Mouse (Mus musculus) limb, embryonic 10.5 days (tissue): ENCODE measurements around the gene Thsd4. TPM values are rescaled to one million over a fixed set of nuclear protein-coding genes. Genes with fewer than 3 reads are reported as not detected.
A peak's percentile ranks its signal among the peaks of the same experiment; 100 is the strongest.

Experiments
- DNase-seq: peaks from one replicate; pipeline ENCODE4 v3.0.0-alpha.2; 2017; ENCODE audit warnings: low spot score
- H3K27ac ChIP-seq: fragments of 300-500 bp; sonication (generic); 2 replicates; pipeline ENCODE4 v1.5.1; 2016; ENCODE audit warnings: mild to moderate bottlenecking
- H3K27me3 ChIP-seq: fragments of 300-500 bp; sonication (generic); 2 replicates; pipeline ENCODE4 v1.6.1; 2016; ENCODE audit warnings: low read depth, mild to moderate bottlenecking; ENCODE audit not compliant: poor library complexity, severe bottlenecking
- H3K36me3 ChIP-seq: fragments of 300-500 bp; sonication (generic); 2 replicates; pipeline ENCODE4 v1.6.1; 2016; ENCODE audit warnings: mild to moderate bottlenecking, moderate library complexity
- H3K4me1 ChIP-seq: fragments of 300-500 bp; sonication (generic); 2 replicates; pipeline ENCODE4 v1.6.1; 2016
- H3K4me3 ChIP-seq: fragments of 300-500 bp; sonication (generic); 2 replicates; pipeline ENCODE4 v1.5.1; 2016; ENCODE audit warnings: mild to moderate bottlenecking, moderate library complexity
- H3K9me3 ChIP-seq: fragments of 300-500 bp; sonication (generic); replicated peaks from 2 replicates; pipeline ENCODE4 v1.6.1; 2016; ENCODE audit warnings: mild to moderate bottlenecking
- WGBS: fragments of 180-500 bp; shearing (Covaris S2); methylation state at CpG from one replicate; pipeline ENCODE4 v1.1.7; 2016; 5-methylcytosine and 5-hydroxymethylcytosine counted together
- polyA plus RNA-seq: library from polyadenylated mRNA; unstranded; fragments of >200 nt; fragmentation: Nextera tagmentation; extraction: Ambion mirVana; gene quantifications from 2 replicates; pipeline ENCODE4 v1.2.1, GENCODE M21; 2016

The Thsd4 gene
- polyA plus RNA-seq, 1 experiment from 2014 or later = 11.8 TPM

GRCm38 (mm10) chr9:60381010-60381409 is 140.8 kb downstream of the Thsd4 start:
- DNase-seq = no peak
- Histone ChIP-seq H3K9me3 (no peaks in the 10 kb centered on the region), H3K27ac (no peak overlapping the region), H3K4me1 (peaks cover 25% of the 10 kb centered on the region), H3K36me3 (no peaks in the 10 kb centered on the region), H3K27me3 (no peaks in the 10 kb centered on the region), H3K4me3 (no peak overlapping the region)
- WGBS = 73% methylated on average over 2 of the region's 2 CpGs

GRCm38 (mm10) chr9:60380550-60380949 is 141.3 kb downstream of the Thsd4 start:
- Histone ChIP-seq H3K36me3 (no peaks in the 10 kb centered on the region), H3K4me3 (no peak overlapping the region), H3K4me1 (peaks cover 25% of the 10 kb centered on the region), H3K27ac (no peak overlapping the region), H3K27me3 (no peaks in the 10 kb centered on the region), H3K9me3 (no peaks in the 10 kb centered on the region)
- DNase-seq = no peak
- WGBS = 85% methylated on average over 4 of the region's 4 CpGs

- H3K36me3 ChIP-seq = no peaks in the 10 kb centered on the region
- peak overlapping the region; percentile 54; the same call in 1 of the 2 replicates for H3K27ac ChIP-seq
- H3K9me3 ChIP-seq = no peaks in the 10 kb centered on the region
- peaks cover 29% of the 10 kb centered on the region for H3K4me1 ChIP-seq
- H3K4me3 ChIP-seq = no peak overlapping the region
- H3K27me3 ChIP-seq = no peaks in the 10 kb centered on the region
- 34% methylated on average over 6 of the region's 6 CpGs for WGBS
- no peak for DNase-seq
These were observed 143.6 kb downstream of the Thsd4 start for GRCm38 (mm10) chr9:60378235-60378634.

- Histone ChIP-seq H3K9me3 (no peaks in the 10 kb centered on the region), H3K4me3 (no peak overlapping the region), H3K27ac (no peak overlapping the region), H3K27me3 (no peaks in the 10 kb centered on the region), H3K4me1 (peaks cover 15% of the 10 kb centered on the region), H3K36me3 (0 out of 2 replicates have a peak, but pooled peaks cover 3% of the 10 kb centered on the region)
- 81% methylated on average over 4 of the region's 4 CpGs for WGBS
- DNase-seq = no peak
These were observed 148.6 kb downstream of the Thsd4 start for GRCm38 (mm10) chr9:60373161-60373737.

- 77% methylated on average over 9 of the region's 9 CpGs for WGBS
- Histone ChIP-seq H3K36me3 (0 out of 2 replicates have a peak, but pooled peaks cover 3% of the 10 kb centered on the region), H3K9me3 (no peaks in the 10 kb centered on the region), H3K4me3 (no peak overlapping the region), H3K27me3 (no peaks in the 10 kb centered on the region), H3K4me1 (peaks cover 22% of the 10 kb centered on the region), H3K27ac (no peak overlapping the region)
- no peak for DNase-seq
These were observed 153.3 kb downstream of the Thsd4 start for GRCm38 (mm10) chr9:60368516-60368915.

- WGBS = 72% methylated on average over 10 of the region's 10 CpGs
- Histone ChIP-seq H3K27ac (no peak overlapping the region), H3K4me3 (no peak overlapping the region), H3K36me3 (0 out of 2 replicates have a peak, but pooled peaks cover 3% of the 10 kb centered on the region), H3K9me3 (no peaks in the 10 kb centered on the region), H3K27me3 (no peaks in the 10 kb centered on the region), H3K4me1 (peaks cover 25% of the 10 kb centered on the region)
- no peak for DNase-seq
These were observed 154.1 kb downstream of the Thsd4 start for GRCm38 (mm10) chr9:60367617-60368305.

DNA sequence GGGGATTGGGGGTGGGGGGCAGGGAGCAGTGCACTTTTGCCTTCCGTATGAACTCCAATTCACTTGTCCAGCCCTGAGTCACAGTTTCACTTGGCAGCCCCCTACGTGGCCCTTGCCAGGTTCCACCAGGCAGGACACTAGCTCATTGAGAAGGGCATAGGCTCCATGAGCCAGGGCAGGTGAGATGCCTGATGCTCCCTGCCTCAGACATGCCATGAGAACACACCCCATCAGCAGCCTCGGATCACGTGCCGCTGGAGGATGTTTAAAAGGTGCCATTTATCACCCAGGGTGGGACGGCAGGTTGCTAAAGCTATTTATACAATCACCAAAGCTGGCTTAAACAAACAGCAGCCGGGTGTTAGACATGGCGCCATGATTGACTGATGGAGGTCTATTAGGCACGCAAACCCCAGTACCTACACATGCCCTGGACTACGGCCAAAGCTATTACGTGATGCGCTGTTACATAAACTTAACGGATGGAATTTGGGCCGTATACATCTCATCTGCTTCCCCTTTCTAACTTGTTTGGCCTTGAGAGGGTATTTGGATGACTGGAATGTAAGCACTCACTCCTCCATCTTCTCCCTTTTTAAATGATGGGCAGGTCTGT is 157.6 kb downstream of the Thsd4 start:
- Histone ChIP-seq H3K4me1 (peaks cover 27% of the 10 kb centered on the region), H3K4me3 (no peak overlapping the region), H3K36me3 (no peaks in the 10 kb centered on the region), H3K27ac (no peak overlapping the region), H3K27me3 (no peaks in the 10 kb centered on the region), H3K9me3 (no peaks in the 10 kb centered on the region)
- 44% methylated on average over 14 of the region's 14 CpGs for WGBS
- DNase-seq = peak; percentile 23

GRCm38 (mm10) chr9:60352351-60352750 is 169.5 kb downstream of the Thsd4 start:
- no peak for DNase-seq
- Histone ChIP-seq H3K27ac (no peak overlapping the region), H3K9me3 (no peaks in the 10 kb centered on the region), H3K4me3 (no peak overlapping the region), H3K4me1 (peaks cover 35% of the 10 kb centered on the region), H3K27me3 (no peaks in the 10 kb centered on the region), H3K36me3 (no peaks in the 10 kb centered on the region)
- WGBS = 88% methylated on average over 4 of the region's 4 CpGs

GRCm38 (mm10) chr9:60351153-60351552 is 170.7 kb downstream of the Thsd4 start:
- Histone ChIP-seq H3K9me3 (no peaks in the 10 kb centered on the region), H3K4me3 (no peak overlapping the region), H3K27me3 (no peaks in the 10 kb centered on the region), H3K27ac (no peak overlapping the region), H3K4me1 (peaks cover 39% of the 10 kb centered on the region), H3K36me3 (no peaks in the 10 kb centered on the region)
- 61% methylated on average over 6 of the region's 6 CpGs for WGBS
- no peak for DNase-seq

- WGBS = 89% methylated on average over 5 of the region's 5 CpGs
- H3K9me3 ChIP-seq = no peaks in the 10 kb centered on the region
- H3K27ac ChIP-seq = no peak overlapping the region
- DNase-seq = no peak
- H3K27me3 ChIP-seq = no peaks in the 10 kb centered on the region
- H3K36me3 ChIP-seq = no peaks in the 10 kb centered on the region
- no peak overlapping the region for H3K4me3 ChIP-seq
- H3K4me1 ChIP-seq = no peaks in the 10 kb centered on the region
These were observed 185.7 kb downstream of the Thsd4 start for GRCm38 (mm10) chr9:60336147-60336546.

DNA sequence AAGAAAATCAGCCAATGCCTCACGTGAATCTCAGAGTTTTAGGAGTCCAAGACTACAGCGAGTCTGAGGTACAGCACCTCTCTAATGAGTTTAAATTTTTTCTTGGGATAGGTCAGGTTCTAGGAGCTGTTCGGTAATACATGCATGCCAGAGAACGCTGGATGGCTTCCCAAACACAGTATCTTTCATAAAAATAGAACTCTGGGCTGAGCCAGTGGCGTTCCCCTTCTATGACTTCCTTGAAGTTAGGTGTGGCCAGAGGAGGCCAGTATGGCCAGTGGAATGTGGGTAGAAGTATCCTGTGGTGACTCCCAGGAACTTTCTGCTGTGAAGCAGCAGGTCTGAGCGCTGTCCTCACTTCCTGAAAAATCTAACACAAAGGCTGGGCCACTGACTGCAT is 186.4 kb downstream of the Thsd4 start:
- DNase-seq = no peak
- Histone ChIP-seq H3K4me1 (no peaks in the 10 kb centered on the region), H3K36me3 (no peaks in the 10 kb centered on the region), H3K4me3 (no peak overlapping the region), H3K9me3 (no peaks in the 10 kb centered on the region), H3K27ac (no peak overlapping the region), H3K27me3 (no peaks in the 10 kb centered on the region)
- WGBS = 91% methylated on average over 6 of the region's 6 CpGs

GRCm38 (mm10) chr9:60329911-60330310 is 191.9 kb downstream of the Thsd4 start:
- Histone ChIP-seq H3K4me1 (no peaks in the 10 kb centered on the region), H3K4me3 (no peak overlapping the region), H3K27me3 (no peaks in the 10 kb centered on the region), H3K27ac (no peak overlapping the region), H3K9me3 (no peaks in the 10 kb centered on the region), H3K36me3 (no peaks in the 10 kb centered on the region)
- DNase-seq = no peak
- WGBS = 80% methylated on average over 4 of the region's 4 CpGs

DNA sequence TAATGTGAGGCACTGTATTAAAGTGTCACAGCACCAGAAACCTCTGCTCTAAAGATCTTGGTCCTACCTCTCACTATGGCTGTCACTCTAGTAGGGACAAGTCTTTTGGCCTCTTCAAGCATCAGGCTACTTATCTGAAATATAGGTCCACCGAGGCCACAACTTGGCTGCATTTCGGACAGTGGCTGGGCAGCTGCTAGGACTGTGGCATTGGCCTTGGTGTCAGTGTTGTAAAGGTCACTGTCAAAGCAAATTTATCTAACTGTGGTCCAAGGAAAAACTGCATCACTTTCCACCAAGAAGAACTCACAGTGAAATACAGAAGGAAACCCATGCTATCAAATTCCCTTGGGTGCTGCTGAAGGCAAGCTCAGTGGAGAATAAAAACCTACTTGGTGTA is 197.1 kb downstream of the Thsd4 start:
- peaks cover 5% of the 10 kb centered on the region; the same call in 1 of the 2 replicates for H3K4me1 ChIP-seq
- H3K27ac ChIP-seq = no peak overlapping the region
- DNase-seq = no peak
- no peak overlapping the region for H3K4me3 ChIP-seq
- no peaks in the 10 kb centered on the region for H3K9me3 ChIP-seq
- 94% methylated on average over 2 of the region's 2 CpGs for WGBS
- no peaks in the 10 kb centered on the region for H3K36me3 ChIP-seq
- H3K27me3 ChIP-seq = no peaks in the 10 kb centered on the region
